Mouse (Mus musculus) brown adipose tissue, adult 24 weeks (tissue): ENCODE measurements around the gene Rpl22l1. TPM values are rescaled to one million over a fixed set of nuclear protein-coding genes. Genes with fewer than 3 reads are reported as not detected.
"Not testable (repeated sequence)": the region's sequence is repeated elsewhere in the genome, so short reads cannot be mapped to it uniquely, and the experiment has no call there.

ENCODE experiments used
- H3K27ac ChIP-seq: fragments of 200-500 bp; replicated peaks from 2 replicates; pipeline ENCODE4 v1.5.1; 2012; ENCODE audit warnings: low read depth, mild to moderate bottlenecking, low read length
- H3K4me1 ChIP-seq: fragments of 200-500 bp; 2 replicates; pipeline ENCODE4 v1.6.1; 2012; ENCODE audit warnings: low read length, mixed read lengths; ENCODE audit not compliant: control insufficient read depth, insufficient read depth, insufficient read length
- H3K4me3 ChIP-seq: fragments of 200-500 bp; 2 replicates; pipeline ENCODE4 v1.5.1; 2012; ENCODE audit warnings: low read depth, mild to moderate bottlenecking, low read length, moderate library complexity; ENCODE audit not compliant: insufficient read depth
- polyA plus RNA-seq: library from polyadenylated mRNA; stranded (reverse); fragments of >200 nt; gene quantifications from 2 replicates; pipeline ENCODE4 v1.2.4, GENCODE M21; 2012; ENCODE audit not compliant: missing spikeins, insufficient read depth, insufficient read length

Gene Rpl22l1
- polyA plus RNA-seq, 1 experiment = 112 TPM

DNA sequence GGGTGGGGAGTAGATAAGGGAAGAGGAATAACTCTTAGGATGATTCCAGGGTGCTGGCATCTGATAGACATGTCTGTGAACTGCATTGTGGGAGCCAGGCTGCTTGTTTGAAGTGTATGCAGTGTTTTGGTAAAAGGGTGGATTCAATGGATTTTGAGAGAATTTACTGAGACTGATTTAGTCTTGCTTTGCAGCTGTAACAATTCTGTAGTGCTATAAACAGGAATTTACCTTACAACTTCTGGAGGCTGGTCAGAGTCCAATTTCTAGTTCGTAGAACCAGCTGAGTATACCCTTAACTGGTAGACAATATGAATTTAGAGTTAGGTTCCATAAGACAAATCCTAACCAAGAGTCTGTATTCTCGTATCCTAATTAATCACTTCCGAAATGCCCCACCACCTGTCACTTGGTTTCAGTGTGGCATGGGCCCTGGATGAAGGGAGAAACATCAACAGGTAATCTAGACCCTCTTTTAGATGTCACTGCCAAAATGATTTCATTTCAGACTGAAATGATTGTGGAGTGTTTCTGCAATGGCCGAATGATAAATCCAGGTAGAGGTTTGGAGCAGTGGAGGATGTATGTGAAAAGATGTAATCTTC is 2.9 kb downstream of the Rpl22l1 start:
- Histone ChIP-seq H3K4me3 (no peak overlapping the region), H3K27ac (no peak overlapping the region), H3K4me1 (no peaks in the 10 kb centered on the region)

- Histone ChIP-seq H3K4me3 (no peak overlapping the region), H3K27ac (no peak overlapping the region), H3K4me1 (no peaks in the 10 kb centered on the region)
Observed at GRCm38 (mm10) chr3:28811441-28811840, 6.2 kb downstream of the Rpl22l1 start.

- Histone ChIP-seq H3K4me1 (no peaks in the 10 kb centered on the region), H3K27ac (no peak overlapping the region), H3K4me3 (no peak overlapping the region)
Observed at GRCm38 (mm10) chr3:28814361-28814760, 9.1 kb downstream of the Rpl22l1 start.

DNA sequence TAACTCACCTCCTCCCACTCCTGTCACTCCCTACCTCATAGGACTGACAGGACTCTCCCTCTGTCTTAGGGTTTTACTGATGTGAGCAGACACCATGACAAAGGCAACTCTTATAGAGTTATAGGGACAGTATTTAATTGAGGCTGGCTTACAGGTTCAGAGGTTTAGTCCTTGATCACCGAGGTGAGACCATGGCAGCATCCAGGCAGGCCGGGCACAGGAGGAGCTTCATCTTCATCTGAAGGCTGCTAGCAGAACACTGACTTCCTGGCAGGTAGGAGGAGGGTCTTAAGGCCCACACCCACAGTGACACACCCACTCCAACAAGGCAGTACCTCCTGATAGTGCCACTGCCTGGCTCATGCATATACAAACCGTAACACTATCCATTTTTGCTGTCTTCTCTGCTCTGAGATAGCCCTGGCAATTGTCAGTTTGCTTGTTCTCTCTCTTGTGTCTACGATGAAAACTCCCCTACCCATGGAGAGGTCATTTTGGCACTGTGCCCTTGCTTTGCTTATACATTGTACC is 10.8 kb downstream of the Rpl22l1 start:
- Histone ChIP-seq H3K27ac (no peak overlapping the region), H3K4me1 (no peaks in the 10 kb centered on the region), H3K4me3 (no peak overlapping the region)

GRCm38 (mm10) chr3:28826272-28826671 is 21.0 kb downstream of the Rpl22l1 start:
- Histone ChIP-seq H3K27ac (no peak overlapping the region), H3K4me1 (no peaks in the 10 kb centered on the region), H3K4me3 (no peak overlapping the region)

- no peaks in the 10 kb centered on the region for H3K4me1 ChIP-seq
- no peak overlapping the region for H3K4me3 ChIP-seq
- H3K27ac ChIP-seq = no peak overlapping the region
Observed at GRCm38 (mm10) chr3:28827605-28828004, 22.4 kb downstream of the Rpl22l1 start.

DNA sequence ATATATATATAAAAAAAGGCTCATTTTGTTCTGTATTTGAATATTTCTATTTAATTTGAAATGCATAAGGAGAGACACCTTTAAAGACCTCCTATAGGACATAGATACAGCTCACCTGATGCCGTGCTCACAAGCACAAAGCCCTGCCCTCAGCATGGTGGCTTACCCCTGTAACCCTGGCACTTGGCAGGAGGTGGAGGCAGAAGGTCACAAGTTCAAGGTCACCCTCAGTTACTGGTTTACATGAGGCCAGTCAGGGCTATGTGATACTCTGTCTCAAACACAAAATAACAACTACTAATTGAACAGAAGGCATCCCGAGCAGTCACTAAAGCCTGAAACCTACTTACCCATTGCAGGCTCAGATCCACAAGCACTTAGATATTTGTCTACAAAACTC is 24.2 kb downstream of the Rpl22l1 start:
- no peak overlapping the region for H3K4me3 ChIP-seq
- H3K27ac ChIP-seq = no peak overlapping the region
- H3K4me1 ChIP-seq = no peaks in the 10 kb centered on the region

GRCm38 (mm10) chr3:28836796-28837371 is 31.6 kb downstream of the Rpl22l1 start:
- Histone ChIP-seq H3K4me1 (no peaks in the 10 kb centered on the region), H3K27ac (no peak overlapping the region), H3K4me3 (no peak overlapping the region)

GRCm38 (mm10) chr3:28841886-28842649 is 36.8 kb downstream of the Rpl22l1 start:
- H3K4me3 ChIP-seq = no peak overlapping the region
- H3K4me1 ChIP-seq = no peaks in the 10 kb centered on the region
- no peak overlapping the region for H3K27ac ChIP-seq

- Histone ChIP-seq H3K4me3 (no peak overlapping the region), H3K27ac (no peak overlapping the region)
Observed at GRCm38 (mm10) chr3:28843231-28843630, 38.0 kb downstream of the Rpl22l1 start.

GRCm38 (mm10) chr3:28847115-28847514 is 41.9 kb downstream of the Rpl22l1 start:
- Histone ChIP-seq H3K27ac (no peak overlapping the region), H3K4me3 (no peak overlapping the region), H3K4me1 (no peaks in the 10 kb centered on the region)

More at GRCm38 (mm10) chr3:28843231-28843630, 38.0 kb downstream of the Rpl22l1 start:
- H3K4me1 ChIP-seq = no peaks in the 10 kb centered on the region

DNA sequence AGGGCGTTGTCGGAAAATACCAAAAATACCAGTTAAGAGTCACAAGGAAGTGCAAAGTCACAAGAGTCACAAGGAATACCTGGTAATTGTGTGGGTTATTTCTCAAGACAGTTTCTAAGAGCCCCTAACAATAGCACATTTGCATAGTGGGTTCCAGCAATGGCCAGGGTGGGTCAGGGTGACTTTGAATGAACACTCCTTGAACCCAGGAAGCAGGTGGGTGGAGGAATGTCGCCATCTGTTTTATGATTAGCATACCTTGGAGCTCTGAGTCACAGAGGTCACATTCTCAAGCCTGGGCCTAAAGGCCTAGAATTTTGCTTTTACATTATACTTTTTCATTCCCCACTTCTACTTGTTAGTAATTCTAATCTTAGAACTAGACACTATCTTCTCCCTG is 46.9 kb downstream of the Rpl22l1 start:
- H3K27ac ChIP-seq, H3K4me1 ChIP-seq, H3K4me3 ChIP-seq: not testable (repeated sequence)

Other genes with a start within 250 kb of the Rpl22l1 start
- 0.24 TPM in 1 of 2 replicates, not detected in the other for gene Slc2a2, start 107.5 kb upstream of the Rpl22l1 start, polyA plus RNA-seq
- 1.4 and 1.8 TPM in 2 replicates for gene Eif5a2, start 24.2 kb upstream of the Rpl22l1 start, polyA plus RNA-seq
- gene Gm1527, start 87.2 kb downstream of the Rpl22l1 start, polyA plus RNA-seq = not detected in 2 replicates